Mouse (Mus musculus): ENCODE measurements around the gene Tmprss11a. TPM values are rescaled to one million over a fixed set of nuclear protein-coding genes. Genes with fewer than 3 reads are reported as not detected.

Tmprss11a gene
- not detected in 2 replicates for total RNA-seq (2012; rRNA removed)
- total RNA-seq (2014; rRNA removed), result not detected in 2 replicates
- not detected in 2 replicates for polyA plus RNA-seq (2012; ENCODE audit: insufficient read length, low read depth)

- TF ChIP-seq JUN (IDR thresholded peaks at IDR 0.05; ENCODE audit: insufficient read depth, low read depth, low read length), result no peak
- TF ChIP-seq IRF4 (IDR thresholded peaks at IDR 0.05; ENCODE audit: low read depth, low read length), result no peak
- no peak for TF ChIP-seq CTCF (conservative IDR thresholded peaks at IDR 0.05 in 1 of 2, IDR thresholded peaks at IDR 0.05 in 1 of 2; ENCODE audit: low read depth in 2 of 2, low read length in 2 of 2)
- no peak for TF ChIP-seq MYC (IDR thresholded peaks at IDR 0.05; ENCODE audit: low read depth, low read length)
- TF ChIP-seq MAZ (IDR thresholded peaks at IDR 0.05; ENCODE audit: low read depth, low read length), result no peak
- TF ChIP-seq SIN3A (IDR thresholded peaks at IDR 0.05; ENCODE audit: low read length), result no peak
- TF ChIP-seq NELFE (IDR thresholded peaks at IDR 0.05; ENCODE audit: low read depth, low read length), result no peak
- no peak for TF ChIP-seq SMC3 (IDR thresholded peaks at IDR 0.05; ENCODE audit: low read depth, low read length)
- no peak for TF ChIP-seq RCOR1 (conservative IDR thresholded peaks at IDR 0.05; ENCODE audit: low read depth, low read length)
- no peak for TF ChIP-seq ETS1 (conservative IDR thresholded peaks at IDR 0.05; ENCODE audit: low read depth, low read length)
- TF ChIP-seq MAX (IDR thresholded peaks at IDR 0.05; ENCODE audit: low read length), result no peak
- TF ChIP-seq ZC3H11A (IDR thresholded peaks at IDR 0.05; ENCODE audit: low read depth, low read length), result no peak
- TF ChIP-seq NRF1 (IDR thresholded peaks at IDR 0.05; ENCODE audit: low read depth, low read length), result no peak
- TF ChIP-seq BHLHE40 (IDR thresholded peaks at IDR 0.05; ENCODE audit: low read depth, low read length), result no peak
- TF ChIP-seq ELF1 (IDR thresholded peaks at IDR 0.05; ENCODE audit: low read depth, low read length), result no peak
- TF ChIP-seq RAD21 (IDR thresholded peaks at IDR 0.05; ENCODE audit: low read depth, low read length), result no peak
- TF ChIP-seq CHD1 (IDR thresholded peaks at IDR 0.05; ENCODE audit: low read depth, low read length), result no peak
Measured at GRCm38 (mm10) chr5:86468890-86469289, at the start of gene Tmprss11a. Gene Tmprss11a (minus strand): TSS chr5:86468990.

GRCm38 (mm10) chr5:86518500-86518899 is 49.7 kb upstream of the Tmprss11a start, which contains the start of gene Tmprss11g:
Gene Tmprss11g (minus strand): TSS chr5:86518600.
- in situ Hi-C loops (cut with MboI; ENCODE audit: low pct_ligation_motif_present, low pct_unique_long_range_greater_than_20kb, low sequenced_read_pairs) (no loop called here), dilution Hi-C loops (cut with MboI; ENCODE audit: extremely low pct_ligation_motif_present, extremely low pct_unique_long_range_greater_than_20kb, low sequenced_read_pairs) (no loop called here)
- Histone ChIP-seq H3K79me2 (replicated peaks; ENCODE audit: control insufficient read depth, extremely low read depth, insufficient read depth, poor library complexity, severe bottlenecking) (no peaks in the 10 kb centered on the region), H3K9me3 (replicated peaks; ENCODE audit: low read length) (no peaks in the 10 kb centered on the region), H3K27ac (ENCODE audit: insufficient read depth, low read depth) (no peak within 1 kb of the TSS), H3K27me3 (replicated peaks) (no peaks in the 10 kb centered on the region), H3K9ac (ENCODE audit: insufficient read depth, low read depth) (no peak within 1 kb of the TSS), H3K36me3 (replicated peaks in 1 of 2; ENCODE audit: control insufficient read depth in 1 of 2, insufficient read depth in 1 of 2, low read length in 1 of 2) (no peaks in the 10 kb centered on the region), H3K4me2 (ENCODE audit: insufficient read depth, low read depth, poor library complexity, severe bottlenecking) (peak within 1 kb of the TSS; percentile 29; the same call in 1 of the 2 replicates), H3K4me3 (replicated peaks in 1 of 3; ENCODE audit: low read depth in 2 of 3, low read length in 2 of 3, poor library complexity in 1 of 3) (no peak within 1 kb of the TSS), H3K4me1 (ENCODE audit: control insufficient read depth in 1 of 2, insufficient read depth in 2 of 2) (no peaks in the 10 kb centered on the region)
- DNase-seq (ENCODE audit: extremely low read depth), result no peak
- TF ChIP-seq USF2 (conservative IDR thresholded peaks at IDR 0.05; ENCODE audit: low read depth, low read length) (no peak), ZMIZ1 (IDR thresholded peaks at IDR 0.05; ENCODE audit: low read depth, low read length) (no peak), TBP (conservative IDR thresholded peaks at IDR 0.05; ENCODE audit: low read depth, low read length) (no peak), GABPA (IDR thresholded peaks at IDR 0.05; ENCODE audit: insufficient replicate concordance, low read depth, low read length) (no peak), ZC3H11A (IDR thresholded peaks at IDR 0.05; ENCODE audit: low read depth, low read length) (no peak), UBTF (IDR thresholded peaks at IDR 0.05; ENCODE audit: low read depth, low read length) (no peak), JUND (conservative IDR thresholded peaks at IDR 0.05; ENCODE audit: low read depth, low read length) (no peak), RCOR1 (conservative IDR thresholded peaks at IDR 0.05; ENCODE audit: low read depth, low read length) (no peak), CHD1 (IDR thresholded peaks at IDR 0.05; ENCODE audit: low read depth, low read length) (no peak), ETS1 (conservative IDR thresholded peaks at IDR 0.05; ENCODE audit: low read depth, low read length) (no peak), BHLHE40 (IDR thresholded peaks at IDR 0.05; ENCODE audit: low read depth, low read length) (no peak), ZKSCAN1 (IDR thresholded peaks at IDR 0.05; ENCODE audit: borderline replicate concordance, low read depth, low read length) (no peak), POLR2AphosphoS2 (IDR thresholded peaks at IDR 0.05; ENCODE audit: low read depth, low read length) (no peak), MEF2A (IDR thresholded peaks at IDR 0.05; ENCODE audit: borderline replicate concordance, low read depth, low read length) (no peak), POLR2A (IDR thresholded peaks at IDR 0.05; ENCODE audit: low read depth, low read length) (no peak), E2F4 (IDR thresholded peaks at IDR 0.05; ENCODE audit: insufficient replicate concordance, low read depth, low read length) (no peak), MAZ (IDR thresholded peaks at IDR 0.05; ENCODE audit: low read depth, low read length) (no peak), ZNF384 (IDR thresholded peaks at IDR 0.05; ENCODE audit: low read depth, low read length) (no peak)

More at GRCm38 (mm10) chr5:86468890-86469289, at the start of gene Tmprss11a:
- H3K9me3 ChIP-seq (replicated peaks; ENCODE audit: low read length), result no peaks in the 10 kb centered on the region
- H3K27me3 ChIP-seq (replicated peaks), result no peaks in the 10 kb centered on the region
- peaks cover 0 to 3% of the 10 kb centered on the region in 2 experiments; a peak in 1 of 4 replicates for H3K4me1 ChIP-seq (ENCODE audit: control insufficient read depth in 1 of 2, insufficient read depth in 2 of 2)
- DNase-seq (ENCODE audit: extremely low read depth), result no peak
- H3K4me2 ChIP-seq (ENCODE audit: insufficient read depth, low read depth, poor library complexity, severe bottlenecking), result no peak within 1 kb of the TSS; the same call in 1 of the 2 replicates
- no peak within 1 kb of the TSS for H3K27ac ChIP-seq (ENCODE audit: insufficient read depth, low read depth)
- in situ Hi-C loops (cut with MboI; ENCODE audit: low pct_ligation_motif_present, low pct_unique_long_range_greater_than_20kb, low sequenced_read_pairs) (no loop called here), dilution Hi-C loops (cut with MboI; ENCODE audit: extremely low pct_ligation_motif_present, extremely low pct_unique_long_range_greater_than_20kb, low sequenced_read_pairs) (no loop called here)
- H3K79me2 ChIP-seq (replicated peaks; ENCODE audit: control insufficient read depth, extremely low read depth, insufficient read depth, poor library complexity, severe bottlenecking), result no peaks in the 10 kb centered on the region
- H3K4me3 ChIP-seq (replicated peaks in 1 of 3; ENCODE audit: low read depth in 2 of 3, low read length in 2 of 3, poor library complexity in 1 of 3), result no peak within 1 kb of the TSS
- no peaks in the 10 kb centered on the region for H3K36me3 ChIP-seq (replicated peaks in 1 of 2; ENCODE audit: control insufficient read depth in 1 of 2, insufficient read depth in 1 of 2, low read length in 1 of 2)
- no peak within 1 kb of the TSS for H3K9ac ChIP-seq (ENCODE audit: insufficient read depth, low read depth)
